Mouse (Mus musculus): ENCODE data around the gene Dnase1l3.

DNA sequence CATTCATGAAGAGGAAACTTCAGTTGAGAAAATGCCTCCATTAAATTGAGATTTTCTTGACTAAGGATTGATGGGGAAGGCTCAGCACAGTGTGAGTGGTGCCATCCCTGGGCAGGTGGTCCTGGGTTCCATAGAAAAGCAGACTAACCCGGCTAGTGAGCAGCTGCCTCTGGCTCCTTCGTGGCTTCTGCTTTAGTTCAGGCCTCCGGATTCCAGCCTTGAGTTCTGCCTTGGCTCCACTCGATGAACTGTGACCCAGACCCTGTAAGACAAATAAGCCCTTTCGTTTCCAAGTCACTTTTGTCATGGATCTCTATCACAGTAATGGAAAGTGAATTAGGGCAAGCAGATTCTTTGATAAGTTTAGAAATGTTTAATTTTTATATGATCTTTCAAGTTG is 40.2 kb upstream of the Dnase1l3 start:
- TF ChIP-seq GATA1 (IDR thresholded peaks at IDR 0.05; ENCODE audit: borderline replicate concordance, low read length) (no peak), FLI1 (IDR thresholded peaks at IDR 0.05; ENCODE audit: low read length) (no peak)

Data from megakaryocyte, embryonic 14.5 days (primary cell).